Mouse (Mus musculus): Measurements from ENCODE around the gene Nprl3. TPM values are rescaled to one million over a fixed set of nuclear protein-coding genes. Genes with fewer than 3 reads are reported as not detected.
"Not testable (repeated sequence)": the region's sequence is repeated elsewhere in the genome, so short reads cannot be mapped to it uniquely, and the experiment has no call there.

The Nprl3 gene
- total RNA-seq (2021): 10 to 100 TPM; 48.6 to 49.0 TPM
- long read RNA-seq, transcript Nprl3-213 (12 exons, 3,417 nt): minor isoform, 9 of 57 reads
- long read RNA-seq, transcript Nprl3-201 (13 exons, 2,865 nt): major isoform, 32 of 57 reads
- long read RNA-seq, partial matches to known transcripts: 2 of 57 reads
- long read RNA-seq, other reads (novel, unspliced or antisense): 13 of 57 reads

DNA sequence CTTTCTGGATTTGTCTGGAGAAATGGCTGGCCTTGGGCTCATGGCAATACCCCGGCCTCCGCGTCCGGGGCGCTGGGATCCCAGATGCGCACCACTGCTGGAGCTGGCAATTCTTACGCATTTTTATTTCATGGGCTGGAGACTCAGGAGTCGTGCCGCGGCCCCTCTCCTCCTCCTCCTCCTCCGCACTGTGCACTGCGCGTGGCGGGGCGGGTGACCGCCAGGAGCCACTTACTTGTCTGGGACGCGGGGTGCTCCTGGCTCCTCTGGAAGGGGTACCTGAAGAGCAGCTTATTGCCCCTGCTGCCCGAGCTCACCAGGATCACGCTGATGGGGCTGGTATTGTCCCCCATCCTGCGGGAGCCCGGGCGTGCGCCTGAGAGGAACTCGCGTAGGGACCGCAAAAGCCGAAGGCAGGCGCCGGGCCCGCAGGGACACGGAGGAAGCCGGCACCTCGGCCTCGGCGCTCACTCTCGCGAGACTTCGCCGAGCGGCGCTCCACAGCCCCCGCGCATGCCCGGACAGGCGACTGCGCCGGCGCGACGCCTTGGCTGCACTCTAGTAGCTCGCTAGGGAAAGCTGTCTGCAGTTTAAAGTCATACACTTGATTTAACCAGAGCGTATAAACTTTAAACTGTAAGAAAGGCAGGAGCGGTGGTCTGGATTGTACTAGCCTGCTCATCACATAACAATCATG lies at the start of gene Nprl3:
TSS of gene Nprl3 (minus strand) at position 520 of the 697 bp plus-strand sequence.
- peak; percentile 93 to 97 for DNase-seq (ENCODE audit: low spot score in 2 of 2)

DNA sequence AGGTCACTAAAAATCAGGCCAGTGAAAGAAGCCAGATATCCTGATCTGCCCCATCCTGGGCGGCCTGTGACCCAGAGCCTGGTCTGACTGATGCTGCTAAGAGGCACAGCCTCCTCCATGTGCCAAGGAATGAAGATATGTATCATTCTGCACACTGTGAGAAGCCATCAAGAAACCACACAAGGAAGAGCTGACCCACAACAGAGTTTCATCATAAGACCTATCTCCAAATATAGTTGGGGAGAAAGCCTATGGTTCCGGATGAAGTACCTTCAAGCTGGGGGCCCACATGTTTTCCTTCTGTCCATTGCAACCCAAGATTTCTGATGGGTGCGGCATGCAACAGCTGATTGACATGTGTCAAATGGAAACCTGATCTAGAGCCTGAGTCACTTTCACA lies 48.5 kb upstream of the Nprl3 start:
- DNase-seq (ENCODE audit: low spot score in 2 of 2): no peak

DNA sequence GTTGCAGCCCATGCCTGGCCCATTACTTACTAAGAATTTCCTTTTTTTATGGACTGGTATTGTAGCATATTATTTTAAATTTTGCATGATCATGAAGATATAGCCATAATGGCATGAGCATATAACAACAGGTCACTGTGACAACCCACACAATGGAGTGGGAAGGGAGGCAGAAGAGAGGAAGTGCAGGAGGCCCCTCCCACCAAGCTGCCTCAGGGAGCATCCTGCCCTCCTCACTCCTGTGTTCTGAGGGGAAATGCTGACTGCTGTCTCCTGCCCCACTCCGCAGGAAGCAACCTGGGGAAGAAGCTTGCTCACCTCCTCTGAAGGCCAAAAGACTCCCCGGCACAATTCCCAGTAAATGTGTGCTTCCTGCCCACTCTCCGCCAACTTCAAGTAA lies 42.4 kb upstream of the Nprl3 start:
- no peak for DNase-seq (ENCODE audit: low spot score in 2 of 2)

DNA sequence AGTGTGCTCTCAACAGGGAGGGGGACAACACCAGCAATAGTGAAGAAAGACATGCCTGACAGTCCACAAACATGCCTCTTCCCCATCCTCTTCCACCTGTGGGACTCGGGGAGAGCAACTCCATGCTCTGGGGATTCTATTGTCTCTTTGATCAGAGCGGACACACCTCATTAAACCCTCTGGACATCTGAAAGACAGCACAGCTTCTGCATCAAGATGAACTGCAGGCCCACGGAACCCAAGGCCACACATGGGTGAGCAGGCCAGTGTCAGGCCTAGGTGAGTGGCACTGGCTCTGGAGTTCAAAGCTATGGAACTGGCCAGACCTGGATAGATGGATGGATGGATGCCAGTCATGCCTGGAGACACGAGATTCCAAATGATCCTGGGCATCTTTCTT lies 41.9 kb upstream of the Nprl3 start:
- no peak for DNase-seq (ENCODE audit: low spot score in 2 of 2)

DNA sequence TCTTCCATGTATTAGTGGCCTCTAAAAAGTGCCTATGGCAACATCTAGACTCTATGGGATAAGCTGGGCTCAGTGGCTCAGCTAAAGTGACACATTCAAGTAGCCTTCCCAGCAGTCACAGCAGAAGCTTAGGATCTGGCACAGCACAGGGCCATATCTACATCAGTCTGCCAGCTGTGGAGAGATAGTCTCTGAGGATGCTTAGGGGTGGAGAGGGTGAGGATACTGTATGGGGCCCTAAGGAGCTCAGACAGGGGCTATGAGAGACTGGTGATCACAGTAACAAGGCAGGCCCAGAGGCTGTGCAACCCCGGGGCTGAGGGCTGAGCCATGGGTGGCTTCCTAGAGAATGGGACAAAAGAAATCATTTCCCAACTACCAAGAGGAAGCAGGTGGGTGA lies 39.5 kb upstream of the Nprl3 start:
- no peak for DNase-seq (ENCODE audit: low spot score in 2 of 2)

DNA sequence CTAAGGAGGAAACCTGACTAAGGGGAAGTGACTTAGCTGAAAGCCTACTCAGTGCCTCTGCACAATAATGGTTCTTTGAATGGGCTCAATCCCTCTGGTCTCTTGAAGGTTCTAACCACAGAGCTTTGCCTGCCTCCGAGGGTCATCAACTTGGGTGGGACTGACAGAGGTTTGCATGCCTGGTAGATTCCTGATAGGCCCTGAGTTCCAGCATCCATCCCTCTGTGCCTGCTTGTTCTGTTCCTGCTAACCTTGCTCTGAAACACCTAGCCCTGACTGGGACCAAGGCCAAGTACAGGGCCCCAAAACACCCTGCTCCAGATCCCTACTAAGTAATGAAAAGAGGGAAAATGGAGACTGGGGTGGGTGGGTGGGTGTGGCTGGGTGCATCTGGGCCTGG lies 35.9 kb upstream of the Nprl3 start:
- DNase-seq (ENCODE audit: low spot score in 2 of 2): no peak

DNA sequence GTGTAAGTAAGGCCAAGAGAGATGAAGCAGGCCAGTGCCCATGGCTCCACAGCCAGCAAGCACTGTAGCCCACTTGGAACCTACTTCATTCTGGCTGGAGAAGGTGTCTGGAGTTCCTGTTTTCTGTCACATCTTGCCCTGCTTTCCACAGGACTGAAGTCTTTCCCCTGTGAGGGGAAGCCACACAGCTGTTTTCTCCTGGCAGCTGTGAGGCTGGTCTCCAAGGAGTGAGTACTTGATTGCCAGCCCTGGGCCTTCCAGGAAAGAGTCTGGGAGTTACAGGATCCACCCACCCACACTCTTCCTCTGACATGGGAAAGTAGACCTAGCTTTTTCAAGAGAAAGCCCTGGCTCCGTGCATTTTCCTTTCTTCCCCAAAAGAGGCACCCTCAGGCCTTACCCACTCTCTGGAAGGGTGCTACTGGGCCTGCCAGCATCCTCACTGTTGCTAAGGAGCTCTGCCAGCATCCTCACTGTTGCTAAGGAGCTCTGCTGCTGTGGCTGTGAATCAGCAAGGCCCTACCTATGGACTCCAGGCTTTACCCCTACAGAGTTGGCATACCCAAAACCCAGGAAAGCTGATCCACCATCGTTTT lies 35.4 kb upstream of the Nprl3 start:
- peak; percentile 46 to 53 for DNase-seq (ENCODE audit: low spot score in 2 of 2)

DNA sequence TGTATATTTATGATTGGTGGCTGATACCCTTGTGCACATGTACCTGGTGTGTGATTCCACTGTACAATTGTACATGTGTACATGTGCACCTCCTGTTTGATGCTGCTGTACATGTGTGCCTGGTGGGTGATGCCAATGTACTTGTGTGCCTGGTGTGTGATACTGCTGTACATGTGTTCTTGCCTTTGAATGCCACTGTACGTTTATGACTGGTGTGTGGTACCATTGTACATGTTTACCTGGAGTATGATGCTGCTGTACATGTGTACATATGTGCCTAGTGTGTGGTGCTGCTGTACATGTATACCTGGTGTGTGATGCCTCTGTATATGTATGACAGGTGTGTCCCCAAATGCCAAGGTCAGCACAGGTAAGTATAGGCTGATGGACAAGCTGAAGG lies 34.0 kb upstream of the Nprl3 start:
- no peak for DNase-seq (ENCODE audit: low spot score in 2 of 2)

DNA sequence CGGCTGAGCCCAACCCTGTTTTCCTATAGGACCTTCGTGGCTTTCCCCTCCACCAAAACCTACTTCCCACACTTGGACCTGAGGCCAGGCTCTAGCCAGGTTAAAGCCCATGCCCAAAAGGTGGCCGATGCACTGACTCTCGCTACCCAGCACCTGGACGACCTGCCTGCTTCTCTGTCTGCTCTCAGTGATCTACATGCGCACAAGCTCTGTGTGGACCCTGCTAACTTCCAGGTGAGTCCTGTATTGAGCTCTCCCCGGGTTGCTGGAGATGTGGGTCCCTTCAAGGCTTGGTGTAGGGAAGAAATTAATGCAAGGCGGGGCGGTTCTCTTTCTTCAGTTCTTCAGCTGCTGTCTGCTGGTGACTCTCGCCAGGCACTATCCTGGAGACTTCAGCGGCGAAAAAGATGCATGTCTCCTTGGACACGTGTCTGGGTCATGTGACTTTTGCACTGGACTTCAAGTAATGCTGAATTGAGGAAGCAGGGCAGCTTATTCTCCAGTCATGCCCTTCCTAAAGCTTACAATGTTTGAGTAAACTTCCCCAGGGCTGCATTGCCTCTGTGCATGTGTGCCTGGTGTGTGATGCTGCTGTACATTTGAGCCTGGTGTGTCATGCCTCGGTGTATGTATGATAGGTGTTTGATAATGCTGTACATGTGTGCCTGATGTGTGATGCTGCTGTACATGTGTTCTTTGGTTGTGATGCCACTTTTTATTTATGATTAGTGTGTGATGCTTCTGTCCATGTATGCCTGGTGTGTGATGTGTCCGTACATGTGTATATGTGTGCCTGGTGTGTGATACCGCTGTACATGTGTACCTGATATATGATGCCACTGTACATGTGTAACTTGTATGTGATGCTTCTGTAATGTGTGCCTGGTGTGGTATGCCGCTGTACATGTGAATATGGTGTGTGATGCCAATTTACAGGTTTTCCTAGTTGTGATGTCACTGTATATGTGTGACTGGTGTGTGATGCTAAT lies 33.1 kb upstream of the Nprl3 start:
- no peak for DNase-seq (ENCODE audit: low spot score in 2 of 2)

DNA sequence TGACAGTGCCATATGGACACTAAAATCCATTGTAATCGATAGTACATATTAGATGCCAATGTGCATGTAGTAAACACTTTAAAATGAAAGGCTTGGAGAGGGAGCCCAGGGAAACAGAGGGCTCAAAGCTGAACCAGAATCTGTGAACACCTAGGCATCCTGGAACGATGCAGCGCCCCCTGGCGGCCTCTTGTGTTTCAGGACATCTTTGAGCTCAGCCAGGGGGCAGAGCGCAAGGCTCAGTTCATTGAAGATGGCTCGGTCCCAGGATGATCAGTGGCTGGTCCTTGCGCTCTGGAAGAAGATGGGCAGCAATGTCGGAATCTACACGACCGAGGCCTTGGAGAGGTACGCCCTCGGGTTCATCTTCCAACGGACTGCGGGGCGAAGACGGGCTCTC lies 32.4 kb upstream of the Nprl3 start, which contains the start of gene Hbq1a:
TSS of gene Hbq1a (plus strand) at position 205 of the 400 bp plus-strand sequence.
- DNase-seq (ENCODE audit: low spot score in 2 of 2): peak; percentile 25 to 79

DNA sequence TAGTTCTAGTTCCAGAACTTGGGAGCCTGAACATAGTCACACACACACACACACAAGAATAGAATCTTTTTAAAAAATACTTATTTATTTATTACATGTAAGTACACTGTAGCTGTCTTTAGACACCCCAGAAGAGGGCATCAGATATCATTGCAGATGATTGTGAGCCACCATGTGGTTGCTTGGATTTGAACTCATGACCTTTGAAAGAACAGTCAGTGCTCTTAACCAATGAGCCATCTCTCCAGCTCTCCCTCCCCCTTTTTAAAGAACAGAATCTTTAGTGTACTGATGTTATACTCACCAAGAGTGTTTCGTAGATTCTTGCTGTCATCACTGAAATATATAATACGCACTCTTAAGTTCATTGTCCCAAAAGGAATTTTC lies 31.0 kb upstream of the Nprl3 start:
- no peak for DNase-seq (ENCODE audit: low spot score in 2 of 2)

DNA sequence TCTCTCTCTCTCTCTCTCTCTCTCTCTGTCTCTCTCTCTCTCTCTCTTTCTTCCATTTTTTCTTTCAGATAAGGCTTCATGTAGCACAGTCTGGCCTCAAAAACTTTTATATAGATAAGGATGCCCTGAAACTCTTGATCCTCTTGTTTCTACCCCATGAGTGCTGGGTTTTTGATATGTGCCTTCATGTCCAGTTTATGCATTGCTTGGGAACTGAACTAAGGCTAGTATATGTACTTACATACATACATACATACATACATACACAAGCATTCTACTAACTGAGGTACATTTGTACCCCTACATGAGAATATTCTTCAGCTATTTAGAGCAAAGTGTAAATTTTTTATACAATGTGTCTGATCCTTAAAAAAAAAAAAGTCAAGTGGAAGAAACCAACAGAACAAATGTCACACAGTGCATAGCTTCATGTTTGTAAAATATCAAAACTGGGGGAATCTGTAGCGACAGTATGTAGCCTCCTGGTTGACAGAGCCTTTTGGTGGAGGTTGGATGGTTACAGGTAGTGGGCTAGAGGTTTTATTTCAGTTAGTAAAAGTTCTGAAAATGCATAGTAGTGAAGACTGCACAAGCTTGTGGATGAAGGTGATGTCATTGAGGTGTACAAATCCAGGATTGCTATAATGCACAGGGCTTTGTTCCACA lies 30.5 kb upstream of the Nprl3 start:
- DNase-seq (ENCODE audit: low spot score in 2 of 2): no peak

DNA sequence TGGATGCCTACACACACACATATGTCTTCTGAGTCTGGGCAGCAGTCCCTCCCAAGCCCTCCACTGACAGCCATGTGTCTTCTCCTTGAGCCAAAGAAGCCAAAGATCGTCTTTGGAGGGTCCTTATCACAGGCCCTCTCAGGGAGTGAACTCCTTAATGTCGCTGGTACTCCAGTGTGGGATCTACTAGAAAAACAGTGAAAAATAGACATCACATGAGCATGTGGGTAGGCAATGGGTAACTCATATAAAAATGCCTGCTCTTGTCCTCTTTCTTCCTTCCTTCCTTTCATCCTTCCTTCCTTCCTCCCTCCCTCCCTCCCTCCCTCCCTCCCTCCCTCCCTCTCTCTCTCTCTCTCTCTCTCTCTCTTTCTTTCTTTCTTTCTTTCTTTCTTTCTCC lies 29.9 kb upstream of the Nprl3 start:
- DNase-seq (ENCODE audit: low spot score in 2 of 2): not testable (repeated sequence)

DNA sequence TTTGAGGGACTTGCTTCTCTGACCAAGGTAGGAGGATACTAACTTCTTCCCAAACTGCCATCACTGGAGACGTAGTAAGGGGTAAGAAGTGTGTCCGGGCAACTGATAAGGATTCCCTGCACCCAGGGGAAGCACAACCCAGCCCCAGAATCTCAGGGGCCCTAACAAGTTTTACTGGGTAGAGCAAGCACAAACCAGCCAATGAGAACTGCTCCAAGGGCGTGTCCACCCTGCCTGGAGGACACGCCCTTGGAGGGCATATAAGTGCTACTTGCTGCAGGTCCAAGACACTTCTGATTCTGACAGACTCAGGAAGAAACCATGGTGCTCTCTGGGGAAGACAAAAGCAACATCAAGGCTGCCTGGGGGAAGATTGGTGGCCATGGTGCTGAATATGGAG lies 28.7 kb upstream of the Nprl3 start, which contains the start of gene Hba-a2:
TSS of gene Hba-a2 (plus strand) at position 287 of the 400 bp plus-strand sequence.
- not testable (repeated sequence) for DNase-seq (ENCODE audit: low spot score in 2 of 2)

DNA sequence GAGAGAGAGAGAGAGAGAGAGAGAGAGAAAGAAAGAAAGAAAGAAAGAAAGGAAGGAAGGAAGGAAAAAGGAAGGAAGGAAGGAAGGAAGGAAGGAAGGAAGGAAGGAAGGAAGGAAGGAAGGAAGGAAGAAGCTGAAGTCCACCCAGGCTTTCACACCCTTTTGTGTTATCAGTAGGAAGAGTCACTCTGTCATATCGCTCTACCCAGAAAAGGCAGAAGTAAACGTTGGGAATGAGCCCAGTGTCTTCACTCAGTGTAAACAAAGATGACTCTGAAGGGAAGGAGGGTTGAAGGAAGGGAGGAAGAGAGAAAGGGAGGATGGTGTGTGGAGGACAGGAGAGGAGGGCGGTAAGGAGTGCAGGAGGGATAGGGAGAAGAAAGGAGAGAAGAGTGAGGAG lies 26.0 kb upstream of the Nprl3 start:
- not testable (repeated sequence) for DNase-seq (ENCODE audit: low spot score in 2 of 2)

DNA sequence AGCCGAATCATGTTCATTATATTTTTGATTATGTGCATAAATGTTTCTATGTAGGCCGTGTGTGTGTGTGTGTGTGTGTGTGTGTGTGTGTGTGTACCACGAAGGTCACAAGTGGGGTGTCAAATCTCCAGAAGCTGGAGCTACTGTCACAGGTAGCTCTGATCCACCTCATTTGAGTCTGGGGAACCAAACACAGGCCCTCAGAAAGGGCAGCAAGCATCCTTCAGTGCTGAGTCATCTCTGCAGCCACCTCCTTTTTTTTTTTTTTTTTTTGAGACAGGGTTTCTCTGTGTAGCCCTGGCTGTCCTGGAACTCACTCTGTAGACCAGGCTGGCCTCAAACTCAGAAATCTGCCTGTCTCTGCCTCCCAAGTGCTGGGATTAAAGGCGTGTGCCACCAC lies 25.3 kb upstream of the Nprl3 start:
- not testable (repeated sequence) for DNase-seq (ENCODE audit: low spot score in 2 of 2)

DNA sequence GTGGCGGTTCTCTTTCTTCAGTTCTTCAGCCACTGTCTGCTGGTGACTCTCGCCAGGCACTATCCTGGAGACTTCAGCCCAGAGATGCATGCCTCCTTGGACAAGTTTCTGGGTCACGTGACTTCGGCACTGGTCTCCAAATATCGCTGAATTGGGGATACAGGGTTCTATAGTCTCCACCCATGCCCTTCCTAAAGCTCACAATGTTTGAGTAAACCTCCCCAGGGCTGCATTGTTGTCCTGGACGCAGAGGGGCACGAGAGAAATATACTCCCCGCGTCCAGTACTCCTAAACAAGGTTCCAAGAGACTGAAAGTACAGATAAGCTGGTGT lies 20.0 kb upstream of the Nprl3 start:
- no peak for DNase-seq (ENCODE audit: low spot score in 2 of 2)

DNA sequence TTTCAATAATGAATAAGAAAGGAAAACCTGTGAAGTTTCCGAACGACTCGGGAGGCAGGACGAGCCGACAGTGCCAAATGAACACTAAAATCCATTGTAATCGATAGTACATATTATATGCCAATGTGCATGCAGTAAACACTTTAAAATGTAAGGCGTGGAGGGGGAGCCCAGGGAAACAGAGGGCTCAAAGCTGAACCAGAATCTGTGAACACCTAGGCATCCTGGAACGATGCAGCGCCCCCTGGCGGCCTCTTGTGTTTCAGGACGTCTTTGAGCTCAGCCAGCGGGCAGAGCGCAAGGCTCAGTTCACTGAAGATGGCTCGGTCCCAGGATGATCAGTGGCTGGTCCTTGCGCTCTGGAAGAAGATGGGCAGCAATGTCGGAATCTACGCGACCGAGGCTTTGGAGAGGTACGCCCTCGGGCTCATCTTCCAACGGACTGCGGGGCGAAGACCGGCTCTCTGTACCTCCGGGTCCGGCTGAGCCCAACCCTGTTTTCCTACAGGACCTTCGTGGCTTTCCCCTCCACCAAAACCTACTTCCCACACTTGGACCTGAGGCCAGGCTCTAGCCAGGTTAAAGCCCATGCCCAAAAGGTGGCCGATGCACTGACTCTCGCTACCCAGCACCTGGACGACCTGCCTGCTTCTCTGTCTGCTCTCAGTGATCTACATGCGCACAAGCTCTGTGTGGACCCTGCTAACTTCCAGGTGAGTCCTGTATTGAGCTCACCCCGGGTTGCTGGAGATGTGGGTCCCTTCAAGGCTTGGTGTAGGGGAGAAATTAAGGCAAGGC lies 19.4 kb upstream of the Nprl3 start, which contains the start of gene Hbq1b:
TSS of gene Hbq1b (plus strand) at position 271 of the 798 bp plus-strand sequence.
- DNase-seq (ENCODE audit: low spot score in 2 of 2): peak; percentile 47 to 90

DNA sequence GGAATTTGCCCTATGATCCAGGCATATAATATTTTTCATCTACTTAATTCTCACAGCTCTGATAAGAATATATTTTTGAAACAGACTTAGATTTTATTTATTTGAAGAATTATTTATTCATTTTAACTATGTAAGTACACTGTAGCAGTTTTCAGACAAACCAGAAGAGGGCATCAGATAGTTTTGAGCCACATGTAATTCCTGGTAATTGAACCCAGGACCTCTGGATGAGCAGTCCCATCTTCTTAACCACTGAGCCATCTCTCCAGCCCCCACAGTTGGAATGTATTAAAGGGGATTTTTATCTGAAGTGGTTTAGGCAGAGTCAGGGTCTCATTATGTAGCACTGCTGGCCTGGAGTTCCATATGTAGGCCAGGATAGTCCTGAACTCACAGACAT lies 18.4 kb upstream of the Nprl3 start:
- not testable (repeated sequence) for DNase-seq (ENCODE audit: low spot score in 2 of 2)
